Mouse (Mus musculus) myocyte (in vitro differentiated cells): ENCODE measurements at regions not wholly inside any gene's neighbourhood (a gene's known extent, or its start where the extent isn't known, plus 50 kb on each side); places are given as distances from the start of the nearest gene placed in this dataset.

ENCODE experiments used
- CEBPB ChIP-seq: IDR thresholded peaks from 2 replicates; pipeline ENCODE4 v1.6.1; 2011; ENCODE audit warnings: mild to moderate bottlenecking, moderate library complexity; ENCODE audit not compliant: poor library complexity, insufficient read depth, severe bottlenecking
- E2F4 ChIP-seq: IDR thresholded peaks from one replicate; pipeline ENCODE4 v1.6.1; 2011; ENCODE audit warnings: mild to moderate bottlenecking, control low read depth, moderate library complexity; ENCODE audit not compliant: insufficient read depth
- MYOG ChIP-seq, 3 experiments: IDR thresholded peaks; one replicate each; pipeline ENCODE4 v1.6.1; 2011; ENCODE audit warnings: control low read depth in 2 of 3, low read depth in 2 of 3, mild to moderate bottlenecking in 2 of 3; ENCODE audit not compliant: insufficient read length in 2 of 3, control insufficient read depth in 1 of 3, insufficient read depth in 1 of 3
- POLR2A ChIP-seq: IDR thresholded peaks from one replicate; pipeline ENCODE4 v1.6.1; 2011; ENCODE audit warnings: low read depth, mild to moderate bottlenecking, control low read depth, moderate library complexity; ENCODE audit not compliant: insufficient read length
- POLR2AphosphoS2 ChIP-seq: IDR thresholded peaks from one replicate; pipeline ENCODE4 v1.6.1; 2011; ENCODE audit warnings: low read depth, control low read depth; ENCODE audit not compliant: insufficient read length
- TCF12 ChIP-seq: IDR thresholded peaks from one replicate; pipeline ENCODE4 v1.6.1; 2011; ENCODE audit warnings: mild to moderate bottlenecking, control low read depth; ENCODE audit not compliant: poor library complexity, insufficient read depth, severe bottlenecking
- TCF3 ChIP-seq: IDR thresholded peaks from one replicate; pipeline ENCODE4 v1.6.1; 2011; ENCODE audit warnings: low read depth, control low read depth; ENCODE audit not compliant: insufficient read length
- USF1 ChIP-seq: IDR thresholded peaks from one replicate; pipeline ENCODE4 v1.6.1; 2011; ENCODE audit warnings: low read depth, mild to moderate bottlenecking, control low read depth, moderate library complexity

GRCm38 (mm10) chr7:115379600-115379999 lies 636.1 kb downstream of the Insc start:
- TF ChIP-seq POLR2AphosphoS2 (no peak), E2F4 (no peak), POLR2A (no peak), USF1 (no peak), MYOG (IDR thresholded peaks at IDR 0.05; ENCODE audit: control insufficient read depth in 1 of 3, insufficient read depth in 1 of 3, insufficient read length in 2 of 3, low read depth in 2 of 3) (no peak), TCF3 (no peak), CEBPB (no peak), TCF12 (no peak)
